Mouse (Mus musculus) lung, postnatal 0 days (tissue): ENCODE measurements around the gene Slc6a15.

ENCODE experiments used
- CTCF ChIP-seq: IDR thresholded peaks from 2 replicates; pipeline ENCODE4 v1.5.1; 2016; ENCODE audit warnings: antibody characterized with exemption, mild to moderate bottlenecking
- EP300 ChIP-seq: IDR thresholded peaks from 2 replicates; pipeline ENCODE4 v1.6.1; 2016; ENCODE audit warnings: antibody characterized with exemption, mild to moderate bottlenecking, control low read depth

DNA sequence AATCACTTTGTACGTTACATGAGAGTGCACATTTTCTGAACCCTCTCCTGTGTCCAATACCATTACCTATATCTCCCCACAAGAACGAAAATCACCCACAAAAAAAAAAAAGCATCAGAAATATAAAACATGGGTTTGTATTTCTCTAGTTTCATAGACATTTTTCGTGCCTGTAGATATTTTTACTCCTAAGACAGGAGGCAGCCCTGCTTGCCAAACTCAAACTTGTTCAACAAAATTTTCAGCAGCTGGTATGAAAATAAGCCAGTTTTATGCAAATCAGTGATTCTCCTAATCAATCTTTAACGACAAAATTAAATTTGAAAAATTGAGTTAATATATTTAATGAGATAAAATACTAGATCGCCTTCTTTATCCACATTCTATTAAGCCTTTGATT lies 27.7 kb upstream of the Slc6a15 start:
- TF ChIP-seq EP300 (no peak), CTCF (no peak)
